Mouse (Mus musculus): ENCODE results near the gene Spsb4.

Gene Spsb4

GRCm38 (mm10) chr9:97018677-97019147 is at the start of gene Spsb4:
TSS of gene Spsb4 (minus strand) at chr9:97018843.
- DNase-seq (ENCODE audit: low read depth): peak; percentile 89

- DNase-seq (ENCODE audit: low read depth): no peak
Measured at GRCm38 (mm10) chr9:97067761-97068160, 49.1 kb upstream of the Spsb4 start.

DNA sequence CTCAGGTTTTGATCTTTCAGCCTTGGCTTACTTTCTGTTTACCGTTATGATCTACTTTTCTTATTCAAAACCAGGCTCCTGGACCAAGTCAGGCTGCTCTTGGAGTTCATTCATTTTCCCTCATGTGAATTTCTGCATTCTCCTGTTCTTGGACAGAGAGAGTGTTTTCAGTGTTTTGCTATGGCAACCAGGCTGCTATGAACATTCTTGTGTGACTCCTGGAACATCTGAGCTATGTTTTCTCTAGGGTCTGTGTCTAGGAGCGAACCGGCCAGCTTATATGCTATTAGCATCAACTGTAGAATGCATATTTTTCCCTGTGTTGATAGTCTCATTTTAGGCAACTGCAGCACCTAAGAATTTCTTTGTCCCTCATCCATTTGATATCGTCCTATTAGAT is 47.2 kb upstream of the Spsb4 start:
- DNase-seq (ENCODE audit: low read depth): no peak

- no peak for DNase-seq (ENCODE audit: low read depth)
Measured at GRCm38 (mm10) chr9:97065216-97065615, 46.6 kb upstream of the Spsb4 start.

DNA sequence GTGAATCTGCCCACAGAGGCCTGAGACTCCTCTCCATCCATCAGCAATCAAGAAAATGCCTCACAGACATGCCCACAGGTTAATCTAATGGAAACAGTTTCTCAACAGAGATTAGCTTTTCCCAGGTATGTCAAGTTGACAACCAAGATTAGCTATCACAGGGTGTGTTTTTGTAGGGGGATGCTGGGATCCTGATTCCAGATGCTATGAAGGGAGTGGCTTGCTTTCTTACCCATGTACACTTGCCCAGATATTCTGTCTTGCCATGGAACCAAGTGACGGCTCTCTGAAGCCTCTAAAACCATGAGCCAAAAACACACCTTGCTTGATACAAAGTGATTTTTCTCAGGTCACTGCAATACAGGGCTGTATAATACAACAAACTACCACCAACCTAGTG is 45.5 kb upstream of the Spsb4 start:
- DNase-seq (ENCODE audit: low read depth): no peak

- no peak for DNase-seq (ENCODE audit: low read depth)
Measured at GRCm38 (mm10) chr9:97061696-97062095, 43.1 kb upstream of the Spsb4 start.

- DNase-seq (ENCODE audit: low read depth): no peak
Measured at GRCm38 (mm10) chr9:97056541-97057338, 38.1 kb upstream of the Spsb4 start.

DNA sequence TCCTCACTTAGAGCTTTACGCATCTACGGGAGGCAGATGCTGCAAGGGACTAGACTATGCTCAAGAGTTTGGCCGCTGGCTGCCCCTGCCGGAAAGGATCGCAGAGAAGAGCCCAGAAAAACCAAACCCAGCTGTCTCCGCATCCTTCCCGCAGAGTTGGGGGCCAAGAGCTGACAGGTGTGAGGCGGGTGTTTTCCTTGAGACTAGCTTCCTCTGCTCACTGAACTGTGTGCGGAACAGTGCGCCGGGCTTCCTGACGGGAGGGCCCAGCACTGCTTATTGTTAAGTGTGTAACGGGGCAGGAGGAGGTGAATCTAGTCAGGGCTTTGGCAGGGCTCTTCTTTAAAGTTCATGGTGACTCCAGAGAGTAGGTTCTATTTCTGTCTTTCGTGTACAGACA is 37.3 kb upstream of the Spsb4 start:
- no peak for DNase-seq (ENCODE audit: low read depth)

GRCm38 (mm10) chr9:97051176-97051575 is 32.5 kb upstream of the Spsb4 start:
- no peak for DNase-seq (ENCODE audit: low read depth)

- DNase-seq (ENCODE audit: low read depth): no peak
Measured at GRCm38 (mm10) chr9:97046240-97046639, 27.6 kb upstream of the Spsb4 start.

DNA sequence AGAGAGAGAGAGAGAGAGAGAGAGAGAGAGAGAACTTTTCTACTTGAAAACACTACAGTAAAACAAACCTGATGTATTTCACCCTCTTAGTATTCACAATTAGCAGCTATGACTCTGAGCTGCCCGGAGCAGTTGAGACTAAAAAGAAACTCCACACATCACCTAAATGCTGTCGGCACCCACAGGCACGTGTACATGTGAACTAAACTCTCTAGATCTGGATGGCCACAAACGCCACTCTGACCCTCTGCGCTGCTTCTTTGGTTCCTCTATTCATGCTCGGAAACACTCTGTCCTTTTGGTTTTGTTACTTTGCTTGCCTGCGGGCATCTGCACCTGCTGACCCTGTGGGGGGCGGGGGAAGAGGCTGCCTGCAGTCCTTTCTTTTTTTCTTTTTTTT is 23.0 kb upstream of the Spsb4 start:
- DNase-seq (ENCODE audit: low read depth): no peak

DNA sequence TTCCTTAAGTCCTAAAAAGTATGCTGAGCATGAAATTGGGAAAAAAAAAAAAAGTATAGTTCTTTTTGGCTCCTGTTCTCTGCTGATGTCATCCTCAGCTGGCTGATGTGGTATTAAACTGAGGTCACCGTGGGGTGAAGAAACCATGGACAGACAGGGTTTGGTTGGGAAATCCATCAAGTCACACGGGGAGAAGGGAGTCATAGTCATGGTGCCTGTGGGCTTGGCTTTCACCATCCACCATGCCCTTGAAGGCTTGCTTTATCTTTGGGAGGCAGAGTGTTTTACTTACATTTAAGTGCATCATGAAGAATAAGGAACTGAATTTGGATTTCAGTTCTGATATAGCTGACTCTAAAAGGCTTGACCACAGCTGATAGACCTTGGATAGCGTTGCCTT is 19.4 kb upstream of the Spsb4 start:
- peak; percentile 77 for DNase-seq (ENCODE audit: low read depth)

DNA sequence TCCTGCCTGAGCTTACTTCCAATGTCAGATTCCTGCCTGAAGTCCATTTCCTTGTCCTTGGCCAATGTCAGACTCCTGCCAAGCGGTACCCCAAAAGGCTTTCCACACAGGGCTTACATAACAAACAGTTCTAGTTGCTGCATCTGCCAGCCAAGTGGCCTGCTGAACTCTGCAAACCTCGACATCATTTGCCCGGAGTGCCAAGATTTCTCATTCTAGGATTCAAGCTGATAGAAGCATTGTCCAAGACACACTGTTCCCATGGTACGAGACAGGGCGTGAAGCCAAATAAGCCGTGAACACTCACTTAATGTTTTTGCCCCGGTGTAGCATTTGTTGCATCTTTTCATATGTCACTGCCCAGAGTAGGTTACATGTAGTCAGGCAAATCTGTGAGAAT is 18.0 kb upstream of the Spsb4 start:
- no peak for DNase-seq (ENCODE audit: low read depth)

DNA sequence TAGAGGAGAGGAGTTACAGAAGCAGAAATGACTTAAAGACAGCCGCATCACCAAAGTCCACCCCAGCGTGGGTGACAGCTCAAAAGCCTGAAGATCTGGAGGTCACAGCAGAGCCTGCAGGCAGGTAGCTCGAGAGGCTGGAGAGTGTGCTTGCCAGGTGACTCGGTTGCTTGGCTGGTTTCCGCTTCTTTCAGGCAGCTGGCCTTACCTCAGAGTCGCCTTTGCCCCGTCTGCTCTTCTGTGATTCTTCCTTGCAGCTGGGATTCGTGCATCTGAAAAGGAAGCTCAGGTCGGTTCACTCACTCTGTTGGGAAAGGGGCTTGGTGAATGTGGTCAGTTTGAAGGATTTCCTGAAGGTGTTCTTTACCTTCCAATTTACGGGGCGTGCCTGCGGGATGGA is 8.7 kb upstream of the Spsb4 start:
- DNase-seq (ENCODE audit: low read depth): no peak

GRCm38 (mm10) chr9:97026006-97026405 is 7.4 kb upstream of the Spsb4 start:
- DNase-seq (ENCODE audit: low read depth): no peak

GRCm38 (mm10) chr9:97024451-97024850 is 5.8 kb upstream of the Spsb4 start:
- no peak for DNase-seq (ENCODE audit: low read depth)

DNA sequence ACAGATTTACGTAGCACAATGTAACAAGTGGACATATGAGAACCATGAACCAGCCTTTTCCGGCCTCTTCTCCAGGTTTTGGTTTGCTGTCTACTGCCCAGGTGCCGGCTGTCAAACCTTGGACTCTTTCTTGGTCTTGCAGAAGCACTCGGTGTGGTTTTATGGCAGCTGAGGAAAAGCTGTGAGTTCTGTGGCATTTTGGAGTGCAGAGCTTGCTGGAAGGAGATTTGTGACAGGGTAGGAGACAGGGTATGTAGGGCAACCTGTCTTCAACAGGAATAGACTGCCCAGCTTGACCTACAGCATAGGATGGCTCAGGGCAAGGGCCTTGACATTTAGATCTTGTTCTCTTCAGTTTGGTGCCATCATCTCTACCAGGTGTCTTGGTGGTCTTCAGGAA is 4.3 kb upstream of the Spsb4 start:
- DNase-seq (ENCODE audit: low read depth): no peak

GRCm38 (mm10) chr9:97022371-97022770 is 3.7 kb upstream of the Spsb4 start:
- no peak for DNase-seq (ENCODE audit: low read depth)

DNA sequence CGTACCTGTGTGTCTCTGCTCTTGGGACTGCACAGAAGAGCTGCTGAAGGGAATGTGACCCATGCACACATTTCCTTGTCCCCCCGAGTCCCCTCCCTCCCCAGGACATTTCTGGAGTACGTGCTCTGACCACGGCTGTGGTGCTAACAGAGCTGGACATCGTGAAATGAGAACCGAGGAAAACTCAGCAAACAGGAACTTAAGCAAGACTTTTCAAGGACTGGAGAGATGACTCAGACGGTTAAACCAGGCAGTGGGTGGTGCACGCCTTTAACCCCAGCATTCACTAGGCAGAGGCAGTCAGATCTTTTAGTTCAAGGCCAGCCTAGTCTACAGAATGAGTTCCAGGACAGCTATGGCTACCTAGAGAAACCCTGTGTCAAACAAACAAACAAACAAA is 1.5 kb upstream of the Spsb4 start:
- peak; percentile 85 for DNase-seq (ENCODE audit: low read depth)

DNA sequence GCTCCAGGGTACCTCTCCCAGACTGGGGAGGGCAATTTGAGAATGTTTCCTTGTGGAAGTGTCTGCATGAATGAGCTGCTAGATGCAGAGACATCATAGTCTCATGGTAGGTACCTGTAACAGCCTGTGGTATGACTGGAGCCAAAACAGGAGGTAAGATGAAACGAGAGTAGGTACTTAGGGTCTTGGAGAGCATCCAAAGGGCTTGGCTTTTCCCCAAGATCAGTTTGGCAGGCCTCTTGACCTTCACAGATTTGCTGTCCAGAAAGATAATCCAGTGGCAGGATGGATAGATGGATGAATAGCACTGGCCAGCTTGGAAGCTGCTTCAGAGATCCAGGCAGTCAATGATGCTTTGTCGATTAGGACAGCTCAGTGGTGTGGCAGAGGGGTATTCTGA is 1.0 kb upstream of the Spsb4 start:
- DNase-seq (ENCODE audit: low read depth): no peak

GRCm38 (mm10) chr9:97019231-97019630 is 588 bp upstream of the Spsb4 start:
- DNase-seq (ENCODE audit: low read depth): no peak

GRCm38 (mm10) chr9:97017811-97018641 is 617 bp downstream of the Spsb4 start:
- DNase-seq (ENCODE audit: low read depth): peak; percentile 85

- peak; percentile 49 for DNase-seq (ENCODE audit: low read depth)
Measured at GRCm38 (mm10) chr9:97017121-97017810, 1.4 kb downstream of the Spsb4 start.
